Mouse (Mus musculus): ENCODE results near the gene Ehd1.
"Not testable (repeated sequence)": the region's sequence is repeated elsewhere in the genome, so short reads cannot be mapped to it uniquely, and the experiment has no call there.

The Ehd1 gene

GRCm38 (mm10) chr19:6281122-6282020 is 4.8 kb downstream of the Ehd1 start:
- DNase-seq, result no peak

GRCm38 (mm10) chr19:6283001-6283400 is 6.5 kb downstream of the Ehd1 start:
- DNase-seq, result no peak

GRCm38 (mm10) chr19:6284502-6284901 is 8.0 kb downstream of the Ehd1 start:
- no peak for DNase-seq

- no peak for DNase-seq
Measured at GRCm38 (mm10) chr19:6285226-6285625, 8.7 kb downstream of the Ehd1 start.

GRCm38 (mm10) chr19:6285632-6286433 is 9.3 kb downstream of the Ehd1 start:
- no peak for DNase-seq

GRCm38 (mm10) chr19:6286434-6287401 is 10.2 kb downstream of the Ehd1 start:
- DNase-seq, result no peak

- DNase-seq, result no peak
Measured at GRCm38 (mm10) chr19:6288236-6288894, 11.8 kb downstream of the Ehd1 start.

GRCm38 (mm10) chr19:6289696-6290238 is 13.2 kb downstream of the Ehd1 start:
- DNase-seq, result no peak

- DNase-seq, result not testable (repeated sequence)
Measured at GRCm38 (mm10) chr19:6290720-6291116, 14.2 kb downstream of the Ehd1 start.

- DNase-seq, result no peak
Measured at GRCm38 (mm10) chr19:6291117-6291781, 14.7 kb downstream of the Ehd1 start.

- DNase-seq, result no peak
Measured at GRCm38 (mm10) chr19:6292262-6292661, 15.7 kb downstream of the Ehd1 start.

GRCm38 (mm10) chr19:6294301-6294700 is 17.8 kb downstream of the Ehd1 start:
- DNase-seq, result no peak

- DNase-seq, result no peak
Measured at GRCm38 (mm10) chr19:6296551-6297210, 20.2 kb downstream of the Ehd1 start.

GRCm38 (mm10) chr19:6297641-6298040 is 21.1 kb downstream of the Ehd1 start:
- no peak for DNase-seq

GRCm38 (mm10) chr19:6299003-6299402 is 22.5 kb downstream of the Ehd1 start:
- DNase-seq, result no peak

GRCm38 (mm10) chr19:6299450-6300267 is 23.1 kb downstream of the Ehd1 start:
- no peak for DNase-seq

- DNase-seq, result no peak
Measured at GRCm38 (mm10) chr19:6300402-6300841, 23.9 kb downstream of the Ehd1 start.

GRCm38 (mm10) chr19:6302114-6302513 is 25.6 kb downstream of the Ehd1 start:
- DNase-seq, result no peak

GRCm38 (mm10) chr19:6302522-6302921 is 26.0 kb downstream of the Ehd1 start:
- peak in 1 of 2 experiments; percentile 35 for DNase-seq

GRCm38 (mm10) chr19:6303831-6304230 is 27.3 kb downstream of the Ehd1 start:
- no peak for DNase-seq

Data from thymus, adult 18-20 months (tissue).